Mouse (Mus musculus): ENCODE measurements around the gene Gfra4. TPM values are rescaled to one million over a fixed set of nuclear protein-coding genes. Genes with fewer than 3 reads are reported as not detected.

Gfra4 gene
- polyA plus RNA-seq (2012; ENCODE audit: insufficient read depth, insufficient read length, missing spikeins): 0.96 and 1.5 TPM in 2 replicates

DNA sequence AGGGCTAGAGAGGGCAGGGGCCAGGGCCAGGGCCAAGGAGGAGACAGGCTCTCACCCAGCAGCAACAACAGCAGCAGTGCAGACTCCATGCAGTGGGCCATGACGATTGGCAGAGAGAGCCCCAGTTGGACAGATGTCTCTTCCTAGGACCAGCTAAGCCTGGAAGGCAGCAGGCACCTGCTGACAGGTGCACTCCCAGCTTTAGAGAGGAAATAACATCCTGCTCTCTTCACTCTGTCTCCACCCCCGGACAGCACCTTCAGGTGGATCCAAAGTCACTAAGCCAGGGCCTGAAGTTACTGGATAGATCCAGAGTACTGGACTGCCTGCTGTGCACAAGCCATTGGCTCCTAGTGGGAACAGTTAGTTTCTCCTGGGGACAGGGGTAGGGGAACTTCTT lies at the start of gene Gfra4:
Gene Gfra4, minus strand, starts transcription at position 101 of the 400 bp plus-strand sequence.
- Histone ChIP-seq H3K27ac (ENCODE audit: insufficient read depth, low read depth, low read length) (no peak within 1 kb of the TSS), H3K4me3 (ENCODE audit: insufficient read depth, low read length) (no peak within 1 kb of the TSS), H3K4me1 (ENCODE audit: control insufficient read depth, insufficient read depth, low read length) (peaks cover 9% of the 10 kb centered on the region; the same call in 1 of the 2 replicates)
- TF ChIP-seq CTCF (IDR thresholded peaks at IDR 0.05; ENCODE audit: low read depth, low read length): no peak
- no peak for TF ChIP-seq POLR2A (IDR thresholded peaks at IDR 0.05; ENCODE audit: borderline replicate concordance, low read depth, low read length)

DNA sequence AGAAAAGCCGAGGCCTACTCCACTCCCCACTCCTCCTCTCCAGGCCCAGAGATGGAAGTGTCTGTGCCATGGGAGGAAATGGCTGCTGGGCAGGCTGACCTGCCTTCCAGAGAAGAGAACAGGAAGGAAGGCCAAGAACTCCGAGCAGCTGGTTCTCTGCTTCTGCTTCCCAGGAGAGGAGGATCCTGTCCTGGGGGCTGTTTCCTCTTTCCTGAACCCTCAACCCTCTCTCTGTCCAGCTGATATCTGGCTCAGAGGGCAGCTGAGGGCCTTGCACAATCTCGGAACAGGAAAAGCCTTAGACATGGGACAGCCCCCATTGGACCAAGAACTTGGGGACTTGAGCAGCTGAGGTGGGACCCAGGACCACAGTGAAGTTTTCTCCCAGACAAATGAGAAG lies 48.0 kb upstream of the Gfra4 start:
- Histone ChIP-seq H3K27ac (ENCODE audit: insufficient read depth, low read depth, low read length) (peak overlapping the region; percentile 99), H3K4me3 (ENCODE audit: insufficient read depth, low read length) (no peak overlapping the region), H3K4me1 (ENCODE audit: control insufficient read depth, insufficient read depth, low read length) (peaks cover 59% of the 10 kb centered on the region)
- TF ChIP-seq POLR2A (IDR thresholded peaks at IDR 0.05; ENCODE audit: borderline replicate concordance, low read depth, low read length) (no peak), CTCF (IDR thresholded peaks at IDR 0.05; ENCODE audit: low read depth, low read length) (no peak)

DNA sequence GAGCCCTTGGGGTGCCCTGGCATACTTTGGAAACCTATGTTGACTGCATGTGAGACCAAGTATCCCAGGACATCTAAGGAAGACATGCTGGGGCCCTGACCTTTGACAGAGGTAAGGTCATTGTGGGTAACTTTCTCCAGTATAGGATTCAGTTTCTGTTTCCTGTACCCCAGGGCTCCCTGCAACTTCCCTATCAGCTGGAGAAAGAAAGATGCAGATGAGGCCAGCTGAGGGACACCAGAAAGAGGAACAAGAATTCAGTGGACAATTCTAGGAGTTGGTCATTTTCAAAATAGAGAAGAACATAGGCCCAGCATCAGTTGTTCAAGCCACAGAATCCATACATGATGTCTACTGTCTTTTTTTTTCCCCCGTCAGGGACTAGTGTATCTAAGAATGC lies 46.7 kb upstream of the Gfra4 start:
- TF ChIP-seq POLR2A (IDR thresholded peaks at IDR 0.05; ENCODE audit: borderline replicate concordance, low read depth, low read length) (no peak), CTCF (IDR thresholded peaks at IDR 0.05; ENCODE audit: low read depth, low read length) (no peak)
- Histone ChIP-seq H3K4me3 (ENCODE audit: insufficient read depth, low read length) (no peak overlapping the region), H3K4me1 (ENCODE audit: control insufficient read depth, insufficient read depth, low read length) (peaks cover 69% of the 10 kb centered on the region), H3K27ac (ENCODE audit: insufficient read depth, low read depth, low read length) (peak overlapping the region; percentile 99)

DNA sequence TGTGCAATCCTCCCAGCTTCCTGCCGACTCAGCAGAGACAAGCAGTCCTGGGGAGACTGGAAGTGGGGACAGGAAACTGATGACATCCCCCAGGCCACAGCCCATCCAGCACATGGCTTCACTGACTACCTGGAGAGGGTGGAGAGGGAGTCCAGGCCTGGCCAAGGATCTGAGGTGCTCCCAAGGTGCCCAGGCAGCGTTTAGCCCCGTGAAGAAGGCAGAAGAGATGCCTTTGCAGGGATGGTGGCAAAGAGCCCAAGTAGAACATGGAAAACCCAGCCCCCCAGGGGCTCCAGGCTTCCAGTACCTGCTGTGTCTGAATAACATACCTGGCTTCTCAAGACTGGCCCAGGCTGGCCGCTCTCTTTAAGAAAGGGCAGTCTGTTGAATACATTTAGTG lies 45.7 kb upstream of the Gfra4 start:
- Histone ChIP-seq H3K4me1 (ENCODE audit: control insufficient read depth, insufficient read depth, low read length) (peaks cover 78% of the 10 kb centered on the region), H3K4me3 (ENCODE audit: insufficient read depth, low read length) (no peak overlapping the region), H3K27ac (ENCODE audit: insufficient read depth, low read depth, low read length) (peak overlapping the region; percentile 96)
- TF ChIP-seq POLR2A (IDR thresholded peaks at IDR 0.05; ENCODE audit: borderline replicate concordance, low read depth, low read length) (no peak), CTCF (IDR thresholded peaks at IDR 0.05; ENCODE audit: low read depth, low read length) (no peak)

DNA sequence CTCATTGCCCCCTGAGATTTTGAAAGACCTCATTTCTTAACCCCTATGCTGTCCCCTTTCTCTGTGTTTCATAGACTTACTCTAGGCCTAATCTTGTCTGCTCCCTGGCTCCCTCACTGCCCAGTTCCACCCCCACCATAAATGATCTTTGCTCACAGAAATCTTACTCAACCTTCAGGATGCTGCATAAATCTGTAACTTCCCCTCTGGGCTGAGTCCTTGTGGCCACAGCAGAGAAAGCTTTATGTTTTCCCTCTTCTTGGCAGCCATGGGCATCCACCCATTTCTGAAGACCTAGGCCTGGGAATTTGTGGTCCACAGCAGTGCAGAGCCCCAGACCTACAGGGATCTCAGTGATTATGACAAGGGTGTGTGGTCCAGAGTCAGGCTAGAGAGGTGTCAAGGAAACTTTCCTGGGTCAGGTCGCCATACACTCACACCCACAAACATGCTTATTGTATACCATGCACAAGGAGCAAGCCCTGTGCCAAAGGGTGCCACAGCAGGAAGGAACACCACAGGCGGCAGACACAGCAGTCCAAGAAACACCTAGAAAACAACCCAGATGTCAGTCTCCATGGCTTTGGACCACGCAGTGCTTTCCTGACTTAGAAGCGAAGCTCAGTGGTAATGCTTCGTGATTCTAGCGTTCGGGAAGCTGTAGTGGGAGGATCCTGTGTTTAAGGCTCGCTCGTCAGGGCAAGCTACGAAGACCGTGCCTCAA lies 43.9 kb upstream of the Gfra4 start, which contains the start of gene Siglec1:
Gene Siglec1, minus strand, starts transcription at position 99 of the 724 bp plus-strand sequence.
- peak within 1 kb of the TSS; percentile 47 for H3K4me3 ChIP-seq (ENCODE audit: insufficient read depth, low read length)
- H3K27ac ChIP-seq (ENCODE audit: insufficient read depth, low read depth, low read length): peak within 1 kb of the TSS; percentile 96
- TF ChIP-seq POLR2A (IDR thresholded peaks at IDR 0.05; ENCODE audit: borderline replicate concordance, low read depth, low read length): no peak
- H3K4me1 ChIP-seq (ENCODE audit: control insufficient read depth, insufficient read depth, low read length): peaks cover 70% of the 10 kb centered on the region

DNA sequence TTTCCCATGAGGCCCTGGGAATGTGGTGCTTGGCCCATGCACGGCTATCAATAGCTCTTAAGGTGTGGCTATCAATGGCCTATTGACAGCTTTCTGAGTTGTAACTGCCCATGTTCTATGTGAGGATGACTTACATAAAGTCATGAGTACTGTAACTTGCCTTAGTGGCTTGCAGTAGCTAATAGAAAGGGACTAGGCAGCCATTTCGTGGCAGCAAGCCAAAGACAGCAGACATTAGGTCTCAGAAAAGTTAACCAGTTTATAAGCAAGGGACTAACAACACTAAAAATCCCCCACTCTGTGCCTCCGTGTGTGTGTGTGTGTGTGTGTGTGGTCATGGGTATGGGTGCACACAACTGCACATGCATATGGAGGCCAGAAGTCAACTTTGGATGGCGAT lies 41.3 kb upstream of the Gfra4 start:
- no peak for TF ChIP-seq CTCF (IDR thresholded peaks at IDR 0.05; ENCODE audit: low read depth, low read length)
- TF ChIP-seq POLR2A (IDR thresholded peaks at IDR 0.05; ENCODE audit: borderline replicate concordance, low read depth, low read length): no peak

DNA sequence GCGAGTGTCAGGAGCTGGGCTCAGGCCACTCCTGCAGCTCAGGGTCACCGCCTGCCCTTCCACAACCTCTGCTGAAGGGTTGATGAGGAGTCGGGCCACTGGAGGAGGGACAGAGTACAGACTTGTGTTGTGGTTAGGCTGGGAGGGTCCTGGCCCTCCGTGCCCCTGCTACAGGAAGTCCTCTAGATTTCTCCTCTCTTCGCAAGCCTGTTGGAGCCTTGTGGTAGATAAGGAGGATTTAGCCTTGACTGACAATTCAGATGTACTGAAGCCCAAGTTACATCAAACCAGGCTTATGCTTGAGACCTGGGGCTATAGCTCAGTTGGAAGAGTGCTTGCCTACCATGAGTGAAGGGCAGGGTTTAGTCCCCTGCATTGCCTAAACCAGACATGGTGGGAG lies 37.6 kb upstream of the Gfra4 start:
- Histone ChIP-seq H3K4me3 (ENCODE audit: insufficient read depth, low read length) (no peak overlapping the region), H3K4me1 (ENCODE audit: control insufficient read depth, insufficient read depth, low read length) (peaks cover 26% of the 10 kb centered on the region), H3K27ac (ENCODE audit: insufficient read depth, low read depth, low read length) (no peak overlapping the region)
- no peak for TF ChIP-seq CTCF (IDR thresholded peaks at IDR 0.05; ENCODE audit: low read depth, low read length)
- TF ChIP-seq POLR2A (IDR thresholded peaks at IDR 0.05; ENCODE audit: borderline replicate concordance, low read depth, low read length): no peak

More for the DNA sequence above, 41.3 kb upstream of the Gfra4 start:
- Histone ChIP-seq H3K27ac (ENCODE audit: insufficient read depth, low read depth, low read length) (no peak overlapping the region), H3K4me3 (ENCODE audit: insufficient read depth, low read length) (no peak overlapping the region), H3K4me1 (ENCODE audit: control insufficient read depth, insufficient read depth, low read length) (peaks cover 49% of the 10 kb centered on the region)

DNA sequence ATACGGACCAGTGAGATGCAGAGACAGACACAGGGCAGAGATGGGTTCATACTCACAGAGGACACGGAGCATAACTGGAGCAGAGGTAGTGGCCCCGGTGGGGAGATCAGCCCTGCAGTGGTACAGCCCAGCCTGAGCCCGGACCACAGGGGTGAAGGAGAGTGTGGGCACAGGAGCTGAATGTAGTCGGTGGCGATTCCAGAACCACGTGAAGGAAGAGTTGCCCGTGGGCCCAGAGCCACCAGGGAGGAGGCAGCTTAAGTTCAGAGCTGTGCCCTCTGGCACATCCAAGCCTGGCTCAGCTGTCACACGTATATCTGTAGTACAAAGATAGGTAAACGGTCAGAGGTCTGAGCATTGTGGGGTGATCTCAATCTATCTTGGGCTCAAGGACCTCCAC lies 29.6 kb upstream of the Gfra4 start:
- TF ChIP-seq CTCF (IDR thresholded peaks at IDR 0.05; ENCODE audit: low read depth, low read length): no peak
- no peak for TF ChIP-seq POLR2A (IDR thresholded peaks at IDR 0.05; ENCODE audit: borderline replicate concordance, low read depth, low read length)
- Histone ChIP-seq H3K4me3 (ENCODE audit: insufficient read depth, low read length) (no peak overlapping the region), H3K4me1 (ENCODE audit: control insufficient read depth, insufficient read depth, low read length) (peaks cover 23% of the 10 kb centered on the region), H3K27ac (ENCODE audit: insufficient read depth, low read depth, low read length) (no peak overlapping the region)

DNA sequence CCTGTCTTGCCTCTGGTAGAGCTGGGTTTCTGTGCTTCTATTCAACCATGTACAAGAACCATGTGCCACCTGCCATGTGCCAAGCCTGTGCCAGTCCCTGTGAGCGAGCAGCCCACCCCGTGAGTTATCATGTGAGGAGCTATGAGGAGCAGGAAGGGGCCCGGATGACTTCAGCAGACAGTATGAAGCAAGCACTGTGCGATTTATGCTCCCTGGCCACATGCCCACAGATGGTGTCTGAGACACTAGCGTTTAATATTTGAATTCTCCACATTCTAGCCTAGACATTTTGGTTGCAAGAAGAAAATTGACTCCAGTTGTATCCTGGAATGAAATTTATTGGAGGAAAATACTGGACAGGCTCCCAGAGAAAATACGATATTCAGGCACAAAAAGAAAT lies 24.6 kb upstream of the Gfra4 start:
- Histone ChIP-seq H3K27ac (ENCODE audit: insufficient read depth, low read depth, low read length) (peak overlapping the region; percentile 73), H3K4me1 (ENCODE audit: control insufficient read depth, insufficient read depth, low read length) (peaks cover 19% of the 10 kb centered on the region)
- TF ChIP-seq POLR2A (IDR thresholded peaks at IDR 0.05; ENCODE audit: borderline replicate concordance, low read depth, low read length) (no peak), CTCF (IDR thresholded peaks at IDR 0.05; ENCODE audit: low read depth, low read length) (no peak; the same call in 1 of the 2 replicates)

DNA sequence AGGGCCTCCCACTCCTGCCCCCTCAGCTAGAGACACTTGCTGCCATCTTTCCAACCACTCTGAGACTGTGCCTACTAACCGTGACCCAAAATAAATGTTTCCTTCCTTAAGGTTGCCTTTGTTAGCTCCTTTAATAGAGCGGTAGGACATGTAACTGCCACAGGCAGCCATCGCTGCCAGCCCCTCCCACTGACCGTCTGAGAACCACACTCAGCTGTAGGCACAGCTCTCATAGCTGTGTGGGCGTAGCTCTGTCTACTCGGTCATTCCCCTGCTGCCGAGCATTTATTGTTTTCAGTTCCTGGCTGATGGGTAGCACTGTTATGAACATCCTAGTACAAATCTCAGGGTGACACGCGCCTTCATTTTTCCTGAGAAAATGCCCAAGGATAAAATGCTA lies 23.5 kb upstream of the Gfra4 start:
- TF ChIP-seq CTCF (IDR thresholded peaks at IDR 0.05; ENCODE audit: low read depth, low read length) (no peak), POLR2A (IDR thresholded peaks at IDR 0.05; ENCODE audit: borderline replicate concordance, low read depth, low read length) (no peak)
- H3K4me1 ChIP-seq (ENCODE audit: control insufficient read depth, insufficient read depth, low read length): peaks cover 19% of the 10 kb centered on the region
- H3K4me3 ChIP-seq (ENCODE audit: insufficient read depth, low read length): no peak overlapping the region
- H3K27ac ChIP-seq (ENCODE audit: insufficient read depth, low read depth, low read length): no peak overlapping the region

More for the DNA sequence above, 24.6 kb upstream of the Gfra4 start:
- H3K4me3 ChIP-seq (ENCODE audit: insufficient read depth, low read length): no peak overlapping the region

All from bone marrow macrophage, adult 2 months (primary cell).